Mouse (Mus musculus) heart, adult 2 months (tissue): ENCODE data around the gene Ccnt1.

Experiments used
- CTCF ChIP-seq: fragments of 200-600 bp; IDR thresholded peaks from 2 replicates; pipeline ENCODE4 v1.8.1; 2022; ENCODE audit warnings: antibody characterized with exemption, mild to moderate bottlenecking, moderate library complexity
- EP300 ChIP-seq: fragments of 200-500 bp; IDR thresholded peaks from 2 replicates; pipeline ENCODE4 v1.6.1; 2011; ENCODE audit warnings: low read depth, low read length, control low read depth; ENCODE audit not compliant: insufficient read depth

- no peak; the same call in 1 of the 2 replicates for TF ChIP-seq CTCF
- 0 out of 2 replicates have a peak, but pooled peaks have one; percentile 72 for TF ChIP-seq EP300
Observed at GRCm38 (mm10) chr15:98517380-98518355, 53.1 kb downstream of the Ccnt1 start.
